Mouse (Mus musculus) CH12.LX (cell line): ENCODE data around the gene Usp19. TPM values are rescaled to one million over a fixed set of nuclear protein-coding genes. Genes with fewer than 3 reads are reported as not detected.

Experiments
- DNase-seq: peaks from one replicate; pipeline ENCODE4 v3.0.0-alpha.2; 2013; ENCODE audit errors: extremely low read depth
- H3K27ac ChIP-seq: 2 replicates; pipeline ENCODE4 v1.5.1; 2012; ENCODE audit warnings: low read depth, mild to moderate bottlenecking, control low read depth, moderate library complexity; ENCODE audit not compliant: insufficient read depth
- H3K27me3 ChIP-seq: replicated peaks from 2 replicates; pipeline ENCODE3; 2012; ENCODE audit warnings: inconsistent platforms
- H3K36me3 ChIP-seq, 2 experiments: replicated peaks in 1 of 2; 2 replicates each; pipeline versions ENCODE3 to v1.6.1; 2012; ENCODE audit warnings: inconsistent platforms in 1 of 2, low read length in 1 of 2, mild to moderate bottlenecking in 1 of 2, mixed read lengths in 1 of 2, moderate library complexity in 1 of 2; ENCODE audit not compliant: control insufficient read depth in 1 of 2, insufficient read depth in 1 of 2
- H3K4me1 ChIP-seq, 2 experiments: 2 replicates each; pipeline ENCODE4 v1.6.1; 2012; ENCODE audit warnings: inconsistent platforms in 1 of 2, moderate library complexity in 1 of 2; ENCODE audit not compliant: insufficient read depth in 2 of 2, control insufficient read depth in 1 of 2
- H3K4me2 ChIP-seq: 2 replicates; pipeline ENCODE4 v1.6.1; 2012; ENCODE audit warnings: low read depth, mild to moderate bottlenecking, control low read depth; ENCODE audit not compliant: poor library complexity, insufficient read depth, severe bottlenecking
- H3K4me3 ChIP-seq, 3 experiments: fragments of 150-350 bp in 1 of 3; sonication (generic) in 1 of 3; replicated peaks in 1 of 3; 2 replicates each; pipeline versions ENCODE3 to v1.5.1; 2011 to 2012; ENCODE audit warnings: low read depth in 2 of 3, low read length in 2 of 3, mild to moderate bottlenecking in 2 of 3, moderate library complexity in 2 of 3, control low read depth in 1 of 3, improper control_type of control experiment in 1 of 3, inconsistent platforms in 1 of 3, mixed read lengths in 1 of 3; ENCODE audit not compliant: poor library complexity in 1 of 3
- H3K79me2 ChIP-seq: replicated peaks from 2 replicates; pipeline ENCODE4 v1.6.1; 2012; ENCODE audit warnings: mild to moderate bottlenecking, moderate library complexity; ENCODE audit not compliant: control insufficient read depth, poor library complexity, insufficient read depth, severe bottlenecking; ENCODE audit errors: extremely low read depth
- H3K9ac ChIP-seq: 2 replicates; pipeline ENCODE4 v1.6.1; 2012; ENCODE audit warnings: low read depth, mild to moderate bottlenecking, control low read depth, moderate library complexity; ENCODE audit not compliant: insufficient read depth
- H3K9me3 ChIP-seq: replicated peaks from 2 replicates; pipeline ENCODE3; 2012; ENCODE audit warnings: low read length, inconsistent platforms, mixed read lengths
- CHD1 ChIP-seq: IDR thresholded peaks from 2 replicates; pipeline ENCODE4 v1.6.1; 2012; ENCODE audit warnings: low read depth, low read length, improper control_type of control experiment, inconsistent platforms
- CTCF ChIP-seq, 2 experiments: IDR thresholded peaks in 1 of 2; conservative IDR thresholded peaks in 1 of 2; 2 replicates each; pipeline ENCODE4 v1.5.1; 2011 to 2012; ENCODE audit warnings: low read depth in 2 of 2, low read length in 2 of 2, improper control_type of control experiment in 1 of 2, inconsistent platforms in 1 of 2, mild to moderate bottlenecking in 1 of 2, moderate library complexity in 1 of 2
- E2F4 ChIP-seq: IDR thresholded peaks from 2 replicates; pipeline ENCODE4 v1.6.1; 2011; ENCODE audit warnings: low read depth, low read length, improper control_type of control experiment; ENCODE audit not compliant: insufficient replicate concordance
- ELF1 ChIP-seq: IDR thresholded peaks from 2 replicates; pipeline ENCODE4 v1.6.1; 2014; ENCODE audit warnings: low read depth, mild to moderate bottlenecking, inconsistent platforms, low read length, improper control_type of control experiment
- EP300 ChIP-seq: IDR thresholded peaks from 2 replicates; pipeline ENCODE4 v1.6.1; 2011; ENCODE audit warnings: low read length, improper control_type of control experiment
- ETS1 ChIP-seq: conservative IDR thresholded peaks from 2 replicates; pipeline ENCODE4 v1.6.1; 2012; ENCODE audit warnings: low read depth, mild to moderate bottlenecking, inconsistent platforms, low read length, improper control_type of control experiment, moderate library complexity
- IRF4 ChIP-seq: IDR thresholded peaks from 2 replicates; pipeline ENCODE4 v1.6.1; 2014; ENCODE audit warnings: low read depth, mild to moderate bottlenecking, inconsistent platforms, low read length, improper control_type of control experiment
- JUN ChIP-seq: IDR thresholded peaks from 2 replicates; pipeline ENCODE4 v1.6.1; 2011; ENCODE audit warnings: low read depth, mild to moderate bottlenecking, low read length, improper control_type of control experiment, moderate library complexity; ENCODE audit not compliant: insufficient read depth
- MAFK ChIP-seq: IDR thresholded peaks from 2 replicates; pipeline ENCODE4 v1.6.1; 2011; ENCODE audit warnings: low read length, improper control_type of control experiment; ENCODE audit not compliant: insufficient replicate concordance
- MAZ ChIP-seq: IDR thresholded peaks from 2 replicates; pipeline ENCODE4 v1.6.1; 2012; ENCODE audit warnings: low read depth, mild to moderate bottlenecking, inconsistent platforms, low read length, improper control_type of control experiment, moderate library complexity
- MYC ChIP-seq: IDR thresholded peaks from 2 replicates; pipeline ENCODE4 v1.6.1; 2011; ENCODE audit warnings: low read depth, mild to moderate bottlenecking, improper control_type of control experiment, low read length
- RAD21 ChIP-seq: IDR thresholded peaks from 2 replicates; pipeline ENCODE4 v1.6.1; 2011; ENCODE audit warnings: low read depth, mild to moderate bottlenecking, low read length, improper control_type of control experiment, moderate library complexity
- RCOR1 ChIP-seq: conservative IDR thresholded peaks from 2 replicates; pipeline ENCODE4 v1.6.1; 2012; ENCODE audit warnings: low read depth, mild to moderate bottlenecking, inconsistent platforms, low read length, improper control_type of control experiment
- SMC3 ChIP-seq: IDR thresholded peaks from 2 replicates; pipeline ENCODE4 v1.6.1; 2011; ENCODE audit warnings: low read depth, low read length, improper control_type of control experiment
- TBP ChIP-seq: conservative IDR thresholded peaks from 2 replicates; pipeline ENCODE4 v1.6.1; 2011; ENCODE audit warnings: low read depth, low read length, improper control_type of control experiment
- USF2 ChIP-seq: conservative IDR thresholded peaks from 2 replicates; pipeline ENCODE4 v1.6.1; 2011; ENCODE audit warnings: low read depth, low read length, improper control_type of control experiment
- ZMIZ1 ChIP-seq: IDR thresholded peaks from 2 replicates; pipeline ENCODE4 v1.6.1; 2012; ENCODE audit warnings: low read depth, mild to moderate bottlenecking, inconsistent platforms, low read length, improper control_type of control experiment
- dilution Hi-C: fragments of 300-500 bp; cut with MboI; formaldehyde crosslinking; loops from 2 replicates; pipeline ENCODE4 v1.14.3; 2020; ENCODE audit warnings: low sequenced_read_pairs; ENCODE audit not compliant: extremely low pct_unique_long_range_greater_than_20kb, extremely low pct_ligation_motif_present
- in situ Hi-C: fragments of 300-500 bp; cut with MboI; formaldehyde crosslinking; loops from 3 replicates; pipeline ENCODE4 v1.14.3; 2019; ENCODE audit warnings: low sequenced_read_pairs, low pct_ligation_motif_present, low pct_unique_long_range_greater_than_20kb, mixed read lengths
- polyA plus RNA-seq: library from polyadenylated mRNA; unstranded; fragments of >175 nt; gene quantifications from 2 replicates; pipeline ENCODE4 v1.2.1, GENCODE M21; 2012; ENCODE audit warnings: low read depth; ENCODE audit not compliant: insufficient read length
- total RNA-seq, 2 experiments: library from RNA; depleted of rRNA; stranded (reverse); fragments of 300-350 nt in 1 of 2; fragments of >200 nt in 1 of 2; gene quantifications; 2 replicates each; pipeline ENCODE4 v1.2.3; 2012 to 2014

Usp19 gene
- total and polyA plus RNA-seq, 3 experiments: 36.5 to 106 (median 69.9) TPM

DNA sequence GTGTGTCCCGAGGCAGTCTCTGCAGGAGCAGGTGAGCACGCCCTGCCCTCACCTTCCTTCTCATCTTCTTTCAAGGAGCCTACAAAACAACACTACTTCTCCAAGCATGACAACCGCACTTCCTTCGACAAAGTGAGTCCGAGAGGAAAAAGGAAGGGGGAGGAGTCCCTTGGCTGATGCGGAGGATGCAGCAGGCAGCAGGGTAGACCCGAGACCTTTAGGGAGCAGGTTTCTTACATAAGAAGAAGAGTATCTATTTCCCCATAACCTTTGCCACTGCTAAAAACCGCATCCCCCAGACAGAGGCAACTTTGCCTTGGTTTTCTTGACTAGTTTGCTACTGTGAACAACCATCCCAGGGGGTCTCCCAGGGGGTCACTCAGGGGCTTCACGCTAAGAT, 45.3 kb upstream of the Usp19 start:
- in situ Hi-C loops: no loop called here
- dilution Hi-C loops: no loop called here
- H3K9me3 ChIP-seq: no peaks in the 10 kb centered on the region

GRCm38 (mm10) chr9:108449860-108450259, 40.5 kb upstream of the Usp19 start:
- DNase-seq: no peak
- no peaks in the 10 kb centered on the region for H3K36me3 ChIP-seq
- peaks cover 9% of the 10 kb centered on the region for H3K27me3 ChIP-seq
- no peak overlapping the region for H3K27ac ChIP-seq
- TF ChIP-seq TBP: no peak
- no peak for TF ChIP-seq CHD1
- no peak for TF ChIP-seq MAZ
- no peak for TF ChIP-seq USF2
- no peak for TF ChIP-seq IRF4
- no peak for TF ChIP-seq CTCF (conservative IDR thresholded peaks at IDR 0.05 in 1 of 2, IDR thresholded peaks at IDR 0.05 in 1 of 2; ENCODE audit: low read depth in 2 of 2, low read length in 2 of 2)
- no peak for TF ChIP-seq MYC
- no peak for TF ChIP-seq ZMIZ1
- no peak for TF ChIP-seq E2F4
- no peak for TF ChIP-seq RCOR1
- no peak for TF ChIP-seq SMC3
- no peak for TF ChIP-seq MAFK
- TF ChIP-seq ETS1: no peak
- TF ChIP-seq RAD21: no peak
- no peak for TF ChIP-seq EP300
- TF ChIP-seq ELF1: no peak
- H3K4me2 ChIP-seq: no peak overlapping the region
- in situ Hi-C loops: no loop called here
- dilution Hi-C loops: no loop called here
- H3K4me3 ChIP-seq: no peak overlapping the region
- H3K4me1 ChIP-seq: peaks cover 0 to 13% of the 10 kb centered on the region in 2 experiments; a peak in 3 of 4 replicates
- no peak overlapping the region for H3K9ac ChIP-seq
- H3K9me3 ChIP-seq: no peaks in the 10 kb centered on the region
- H3K79me2 ChIP-seq: no peaks in the 10 kb centered on the region

More for the DNA sequence above, 45.3 kb upstream of the Usp19 start:
- Histone ChIP-seq H3K4me3 (no peak overlapping the region), H3K27me3 (peaks cover 1% of the 10 kb centered on the region), H3K4me1 (peaks cover 0 to 6% of the 10 kb centered on the region in 2 experiments; a peak in 2 of 4 replicates), H3K79me2 (no peaks in the 10 kb centered on the region), H3K9ac (no peak overlapping the region), H3K27ac (no peak overlapping the region), H3K36me3 (no peaks in the 10 kb centered on the region), H3K4me2 (no peak overlapping the region)
- no peak for DNase-seq
- TF ChIP-seq ELF1: no peak
- no peak for TF ChIP-seq JUN
